Mouse (Mus musculus): ENCODE data around the gene Gse1.

DNA sequence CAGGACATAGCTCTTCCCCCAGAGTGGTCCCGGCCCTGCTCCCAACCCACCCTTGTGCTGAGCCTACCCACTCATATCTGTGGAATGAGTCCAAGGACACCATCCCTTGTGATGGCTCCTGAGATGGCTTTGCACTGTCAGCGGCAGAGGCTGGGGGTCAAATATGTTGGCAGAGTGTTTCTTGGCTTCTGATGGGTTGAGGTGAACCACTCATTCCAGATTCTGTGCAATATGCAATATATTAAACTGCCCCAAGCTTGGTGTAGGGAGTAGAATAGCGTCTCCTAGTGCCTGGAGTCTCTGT is 323.4 kb downstream of the Gse1 start:
- no peak for TF ChIP-seq CTCF (IDR thresholded peaks at IDR 0.05; ENCODE audit: control insufficient read depth, insufficient read depth, low read length)
- TF ChIP-seq POLR2A (IDR thresholded peaks at IDR 0.05; ENCODE audit: borderline replicate concordance, control insufficient read depth, low read depth, low read length): no peak
